Comparison of ENCODE assay signal across 16 mouse cellular contexts in the genomic region with DNA sequence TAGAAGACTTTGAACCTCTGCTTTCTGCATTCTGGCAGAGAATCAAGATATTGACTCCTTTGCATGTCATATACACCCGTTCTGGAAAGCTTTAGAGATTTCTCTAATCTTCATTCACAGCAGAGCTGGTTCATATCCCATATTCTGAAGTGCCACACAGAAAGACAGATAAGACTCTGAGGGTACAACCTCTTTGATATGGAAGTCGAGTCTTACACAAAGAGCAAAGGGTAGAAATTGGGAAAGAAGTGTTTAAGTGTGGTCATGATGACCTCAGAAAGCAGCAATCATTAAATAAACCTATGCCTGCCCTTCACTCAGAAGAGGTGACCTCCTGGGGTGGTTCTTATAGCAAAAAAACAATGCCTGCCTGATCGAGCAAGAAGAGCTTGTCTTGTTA.
"Had no signal": no experiment of that assay in that cellular context is flagged by ENCODE, and none has a peak within 500 bp of the region (broad histone marks: within the 10 kb centered on the region; RNA-seq: fewer than 3 reads in every experiment).

No protein-coding gene starts in this region.

- H3K36me3 ChIP-seq: limb, embryonic 10.5 days; limb, embryonic 13.5 days; liver, embryonic 12.5 days; liver, embryonic 15.5 days; midbrain, embryonic 12.5 days had no signal

- DNase-seq: kidney, adult 2 months; kidney, postnatal 25 days; layer of hippocampus, adult 9-11 months; lung, adult 2 months; lung, postnatal 14 days; thymus, postnatal 25 days had no signal

- H3K9me3 ChIP-seq: limb, embryonic 10.5 days; limb, embryonic 13.5 days; liver, embryonic 12.5 days; liver, embryonic 15.5 days; megakaryocyte, embryonic 14.5 days; midbrain, embryonic 12.5 days had no signal

- H3K4me2 ChIP-seq: limb, embryonic 13.5 days; liver, embryonic 12.5 days; liver, embryonic 15.5 days; midbrain, embryonic 12.5 days had no signal

- H3K27ac ChIP-seq: kidney, postnatal 0 days; layer of hippocampus, adult 2 months; limb, embryonic 10.5 days; limb, embryonic 13.5 days; liver, embryonic 12.5 days; liver, embryonic 15.5 days; macrophage; midbrain, embryonic 12.5 days had no signal

- H3K27me3 ChIP-seq: limb, embryonic 13.5 days; liver, embryonic 12.5 days; liver, embryonic 15.5 days; megakaryocyte, embryonic 14.5 days; midbrain, embryonic 12.5 days had no signal

- ATAC-seq: liver, embryonic 12.5 days; midbrain, embryonic 16.5 days had no signal

- H3K9ac ChIP-seq: limb, embryonic 13.5 days; liver, embryonic 12.5 days; liver, embryonic 15.5 days; midbrain, embryonic 12.5 days had no signal

- H3K4me3 ChIP-seq: layer of hippocampus, adult 2 months; limb, embryonic 10.5 days; limb, embryonic 13.5 days; liver, embryonic 12.5 days; liver, embryonic 15.5 days; megakaryocyte, embryonic 14.5 days; midbrain, embryonic 12.5 days had no signal
